Mouse (Mus musculus): ENCODE data around the gene Amph. TPM values are rescaled to one million over a fixed set of nuclear protein-coding genes. Genes with fewer than 3 reads are reported as not detected.

Amph gene
- polyA plus RNA-seq, 1 experiment from 2014 or later: 10.8 TPM

DNA sequence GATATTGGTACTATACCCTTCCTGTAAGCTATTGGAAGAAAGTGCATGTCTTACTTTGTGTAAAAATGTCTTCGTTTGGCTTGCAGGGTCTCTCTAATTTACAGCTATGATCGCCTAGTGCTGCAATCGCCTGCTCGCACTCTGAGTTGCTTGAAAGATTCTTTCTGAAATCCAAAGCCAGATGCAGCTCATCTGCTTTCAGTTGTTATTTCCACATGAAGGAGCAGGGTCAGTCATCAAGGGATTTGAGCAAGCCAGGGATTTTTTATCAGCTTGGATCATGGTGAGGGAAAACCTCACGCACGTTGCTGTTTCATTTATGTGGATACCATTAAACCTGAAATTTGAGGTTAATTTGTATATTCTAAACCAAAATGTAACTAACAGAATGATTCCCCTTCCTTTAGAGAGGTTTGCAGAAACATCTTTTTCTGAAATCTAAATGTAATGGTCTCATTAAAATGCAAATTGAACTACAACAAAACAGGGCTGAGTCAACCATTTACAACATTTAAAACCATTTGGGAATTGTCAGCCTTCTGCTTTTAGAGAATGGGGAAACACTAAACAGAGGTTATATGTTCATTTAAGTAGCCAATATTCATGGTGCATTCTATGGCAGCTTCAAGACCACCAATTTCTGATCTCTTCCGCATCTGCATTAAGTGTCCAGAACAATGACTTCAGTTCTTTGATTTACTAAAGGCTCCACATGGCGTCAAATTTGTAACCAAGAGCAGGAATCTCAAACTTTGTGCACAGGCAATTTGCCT lies 84.1 kb downstream of the Amph start:
- ATAC-seq (ENCODE audit: low FRiP score): no peak
- Histone ChIP-seq H3K36me3 (replicated peaks) (no peaks in the 10 kb centered on the region), H3K27me3 (no peaks in the 10 kb centered on the region), H3K4me1 (no peaks in the 10 kb centered on the region), H3K9me3 (no peaks in the 10 kb centered on the region), H3K4me3 (replicated peaks) (no peak overlapping the region), H3K9ac (no peak overlapping the region), H3K27ac (no peak overlapping the region), H3K4me2 (no peak overlapping the region)
- 85% methylated on average over 8 of the region's 8 CpGs for WGBS

DNA sequence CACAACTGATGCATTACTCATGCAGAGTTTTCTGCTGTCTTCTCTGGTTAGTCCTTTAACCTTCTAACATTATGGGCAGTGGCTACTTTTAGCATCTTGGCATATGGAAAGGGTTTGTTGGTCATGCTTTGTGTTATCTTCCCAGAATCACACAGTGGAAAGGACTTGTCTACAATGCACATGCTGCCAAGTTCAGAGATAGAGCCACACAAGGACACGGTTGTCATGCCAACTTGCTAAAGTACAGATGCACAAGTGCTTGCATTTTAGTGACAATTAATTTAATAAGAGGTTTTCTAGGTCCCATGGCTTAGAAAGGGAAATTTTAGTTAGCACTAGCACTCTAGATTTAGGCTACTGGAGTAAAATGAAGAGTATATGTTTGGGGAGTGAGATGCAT lies 104.1 kb downstream of the Amph start:
- no peak for ATAC-seq (ENCODE audit: low FRiP score)
- no peaks in the 10 kb centered on the region for H3K4me1 ChIP-seq

GRCm38 (mm10) chr13:19054504-19054903 lies 106.5 kb downstream of the Amph start:
- H3K4me1 ChIP-seq: no peaks in the 10 kb centered on the region
- no peaks in the 10 kb centered on the region for H3K9me3 ChIP-seq
- 80% methylated on average over 2 of the region's 2 CpGs for WGBS
- H3K27ac ChIP-seq: no peak overlapping the region
- no peaks in the 10 kb centered on the region for H3K36me3 ChIP-seq (replicated peaks)
- H3K4me2 ChIP-seq: no peak overlapping the region
- H3K9ac ChIP-seq: no peak overlapping the region
- H3K27me3 ChIP-seq: no peaks in the 10 kb centered on the region
- no peak overlapping the region for H3K4me3 ChIP-seq (replicated peaks)
- ATAC-seq (ENCODE audit: low FRiP score): no peak

More for the DNA sequence above, 104.1 kb downstream of the Amph start:
- H3K27me3 ChIP-seq: no peaks in the 10 kb centered on the region
- WGBS: 83% methylated on average over 1 of the region's 1 CpGs
- no peak overlapping the region for H3K27ac ChIP-seq
- H3K9ac ChIP-seq: no peak overlapping the region
- H3K9me3 ChIP-seq: no peaks in the 10 kb centered on the region
- no peak overlapping the region for H3K4me3 ChIP-seq (replicated peaks)
- no peaks in the 10 kb centered on the region for H3K36me3 ChIP-seq (replicated peaks)
- no peak overlapping the region for H3K4me2 ChIP-seq

DNA sequence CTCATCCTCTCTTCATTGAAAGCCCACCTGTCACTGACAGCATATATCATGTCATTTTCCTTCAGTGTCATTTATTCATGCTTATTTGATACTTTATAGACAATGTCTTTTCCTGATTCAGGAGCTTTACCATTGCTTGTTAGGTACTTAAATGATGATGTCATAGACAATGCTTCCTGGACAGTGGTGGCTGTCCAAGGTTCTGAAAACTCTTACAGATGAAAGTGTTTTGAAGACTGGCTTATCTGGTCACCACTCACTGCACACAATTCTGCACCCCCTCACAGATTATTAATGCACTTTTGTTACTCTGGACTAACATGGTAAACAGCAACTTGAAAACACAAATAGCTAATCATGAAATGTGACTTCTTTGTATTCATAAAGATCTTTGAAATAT lies 124.3 kb downstream of the Amph start:
- Histone ChIP-seq H3K4me3 (replicated peaks) (no peak overlapping the region), H3K4me1 (no peaks in the 10 kb centered on the region), H3K4me2 (no peak overlapping the region), H3K27ac (no peak overlapping the region), H3K9ac (no peak overlapping the region), H3K9me3 (no peaks in the 10 kb centered on the region), H3K27me3 (no peaks in the 10 kb centered on the region), H3K36me3 (replicated peaks) (no peaks in the 10 kb centered on the region)
- ATAC-seq (ENCODE audit: low FRiP score): no peak

GRCm38 (mm10) chr13:19077427-19077826 lies 129.4 kb downstream of the Amph start:
- Histone ChIP-seq H3K27me3 (no peaks in the 10 kb centered on the region), H3K4me3 (replicated peaks) (no peak overlapping the region), H3K9ac (no peak overlapping the region), H3K4me2 (no peak overlapping the region), H3K36me3 (replicated peaks) (no peaks in the 10 kb centered on the region), H3K4me1 (no peaks in the 10 kb centered on the region), H3K27ac (no peak overlapping the region), H3K9me3 (no peaks in the 10 kb centered on the region)
- WGBS: 79% methylated on average over 2 of the region's 2 CpGs
- no peak for ATAC-seq (ENCODE audit: low FRiP score)

DNA sequence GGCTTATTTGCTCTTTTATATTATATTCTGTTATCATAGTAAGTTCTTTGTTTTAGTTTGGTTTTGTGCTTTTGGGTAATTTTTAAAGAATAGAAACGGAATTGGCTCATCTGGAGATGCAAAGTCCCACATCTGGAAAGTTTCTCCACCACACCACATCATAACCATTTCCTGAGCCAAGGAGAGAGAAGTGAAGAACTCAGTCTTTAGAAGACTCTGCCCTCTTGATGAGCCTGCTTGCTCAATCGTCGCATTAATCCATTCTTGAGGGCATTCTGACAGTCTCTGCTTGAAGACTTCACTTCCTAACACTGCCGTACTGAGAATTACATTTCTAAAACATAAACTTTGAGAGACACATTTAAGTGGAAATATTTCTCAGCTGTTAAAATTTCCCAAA lies 133.9 kb downstream of the Amph start:
- H3K9me3 ChIP-seq: no peaks in the 10 kb centered on the region
- 88% methylated on average over 4 of the region's 4 CpGs for WGBS

DNA sequence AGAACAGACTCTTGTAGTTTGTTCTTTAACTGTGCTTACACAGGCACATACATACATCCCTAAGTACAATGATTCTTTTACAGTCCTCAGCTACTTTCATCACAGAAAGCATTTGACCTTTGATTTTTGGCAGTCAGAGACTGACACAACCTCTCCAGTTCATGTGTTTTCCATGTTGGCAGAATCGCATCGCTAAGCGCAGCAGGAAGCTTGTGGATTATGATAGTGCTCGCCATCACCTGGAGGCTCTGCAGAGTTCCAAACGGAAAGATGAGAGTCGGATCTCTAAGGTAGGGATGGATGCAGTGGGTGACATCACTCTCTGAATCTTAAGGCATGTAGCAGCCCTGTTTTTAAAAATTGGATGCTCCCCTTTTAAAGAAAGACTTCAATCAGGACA lies 146.6 kb downstream of the Amph start:
- Histone ChIP-seq H3K9me3 (no peaks in the 10 kb centered on the region), H3K36me3 (replicated peaks) (no peaks in the 10 kb centered on the region), H3K4me1 (no peaks in the 10 kb centered on the region), H3K9ac (no peak overlapping the region), H3K4me2 (no peak overlapping the region), H3K4me3 (replicated peaks) (no peak overlapping the region), H3K27ac (no peak overlapping the region), H3K27me3 (no peaks in the 10 kb centered on the region)
- ATAC-seq (ENCODE audit: low FRiP score): no peak
- WGBS: 91% methylated on average over 6 of the region's 6 CpGs

More for the DNA sequence above, 133.9 kb downstream of the Amph start:
- Histone ChIP-seq H3K4me2 (no peak overlapping the region), H3K36me3 (replicated peaks) (no peaks in the 10 kb centered on the region), H3K4me1 (no peaks in the 10 kb centered on the region), H3K27ac (no peak overlapping the region), H3K27me3 (no peaks in the 10 kb centered on the region), H3K9ac (no peak overlapping the region), H3K4me3 (replicated peaks) (no peak overlapping the region)
- no peak for ATAC-seq (ENCODE audit: low FRiP score)

GRCm38 (mm10) chr13:19097117-19097516 lies 149.1 kb downstream of the Amph start:
- H3K9ac ChIP-seq: no peak overlapping the region
- H3K36me3 ChIP-seq (replicated peaks): no peaks in the 10 kb centered on the region
- no peaks in the 10 kb centered on the region for H3K27me3 ChIP-seq
- no peak overlapping the region for H3K4me2 ChIP-seq
- WGBS: 93% methylated on average over 4 of the region's 4 CpGs
- no peaks in the 10 kb centered on the region for H3K9me3 ChIP-seq
- ATAC-seq (ENCODE audit: low FRiP score): no peak
- H3K27ac ChIP-seq: no peak overlapping the region
- H3K4me3 ChIP-seq (replicated peaks): no peak overlapping the region
- no peaks in the 10 kb centered on the region for H3K4me1 ChIP-seq

DNA sequence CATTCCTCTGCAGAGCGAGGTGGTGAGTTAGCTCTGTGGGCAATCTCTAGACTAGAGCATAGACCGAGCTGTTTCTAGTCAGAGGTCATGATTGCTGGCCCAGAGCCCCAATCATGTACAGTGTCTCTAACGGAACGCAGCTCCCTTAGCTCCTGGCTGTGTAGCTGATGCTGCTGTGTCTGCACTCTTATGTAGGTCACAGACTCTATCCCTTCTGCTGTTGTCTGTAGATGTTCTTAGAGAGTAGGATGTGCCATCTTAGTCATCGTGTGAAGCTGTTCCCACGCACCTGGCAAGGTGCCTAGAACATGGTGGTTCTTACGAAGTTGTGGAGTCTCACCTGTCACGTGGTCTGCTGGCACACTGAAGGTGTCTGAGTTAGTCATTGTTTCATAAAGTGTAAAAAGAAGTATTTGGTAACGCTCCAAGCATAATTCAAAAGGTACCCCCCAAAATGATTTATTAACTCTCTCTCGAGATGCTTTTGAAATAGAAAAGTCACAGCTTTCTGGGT lies 153.9 kb downstream of the Amph start:
- no peaks in the 10 kb centered on the region for H3K9me3 ChIP-seq
- H3K9ac ChIP-seq: no peak overlapping the region
- no peaks in the 10 kb centered on the region for H3K27me3 ChIP-seq
- no peak for ATAC-seq (ENCODE audit: low FRiP score)
- H3K36me3 ChIP-seq (replicated peaks): no peaks in the 10 kb centered on the region
- 91% methylated on average over 10 of the region's 10 CpGs for WGBS
- no peaks in the 10 kb centered on the region for H3K4me1 ChIP-seq
- H3K4me3 ChIP-seq (replicated peaks): no peak overlapping the region
- H3K4me2 ChIP-seq: no peak overlapping the region
- H3K27ac ChIP-seq: no peak overlapping the region

- peaks cover 6% of the 10 kb centered on the region; the same call in 1 of the 2 replicates for H3K4me1 ChIP-seq
- H3K36me3 ChIP-seq (replicated peaks): no peaks in the 10 kb centered on the region
- no peaks in the 10 kb centered on the region for H3K27me3 ChIP-seq
- no peaks in the 10 kb centered on the region for H3K9me3 ChIP-seq
- no peak overlapping the region for H3K4me3 ChIP-seq (replicated peaks)
- WGBS: 70% methylated on average over 5 of the region's 5 CpGs
- H3K9ac ChIP-seq: no peak overlapping the region
- ATAC-seq (ENCODE audit: low FRiP score): no peak
- H3K27ac ChIP-seq: no peak overlapping the region
- H3K4me2 ChIP-seq: no peak overlapping the region
These were observed 158.4 kb downstream of the Amph start for GRCm38 (mm10) chr13:19106418-19106817.

DNA sequence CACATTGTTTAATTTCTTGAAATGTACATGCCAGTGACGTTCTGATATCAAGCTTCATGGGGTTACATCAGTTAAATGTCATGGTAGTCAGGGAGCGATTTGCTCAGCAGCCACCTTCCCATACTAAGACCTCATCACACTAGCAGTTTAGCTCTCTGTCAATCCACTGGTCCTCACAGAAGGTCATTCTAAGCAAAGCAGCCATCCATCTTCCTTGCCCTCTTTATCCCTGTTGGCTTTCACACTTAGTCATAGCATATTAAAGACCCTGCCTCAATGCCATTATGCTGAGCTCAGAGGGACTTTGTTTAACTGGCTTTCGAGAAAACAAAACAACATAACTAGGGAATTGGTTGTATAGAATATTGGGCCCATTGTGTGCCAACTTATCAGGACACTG lies 161.3 kb downstream of the Amph start:
- no peak overlapping the region for H3K4me2 ChIP-seq
- no peak overlapping the region for H3K9ac ChIP-seq
- H3K36me3 ChIP-seq (replicated peaks): no peaks in the 10 kb centered on the region
- H3K4me1 ChIP-seq: peaks cover 6% of the 10 kb centered on the region; the same call in 1 of the 2 replicates
- no peak for ATAC-seq (ENCODE audit: low FRiP score)
- H3K27ac ChIP-seq: no peak overlapping the region
- no peak overlapping the region for H3K4me3 ChIP-seq (replicated peaks)
- no peaks in the 10 kb centered on the region for H3K9me3 ChIP-seq
- no peaks in the 10 kb centered on the region for H3K27me3 ChIP-seq
- WGBS: 55% methylated on average over 3 of the region's 3 CpGs

DNA sequence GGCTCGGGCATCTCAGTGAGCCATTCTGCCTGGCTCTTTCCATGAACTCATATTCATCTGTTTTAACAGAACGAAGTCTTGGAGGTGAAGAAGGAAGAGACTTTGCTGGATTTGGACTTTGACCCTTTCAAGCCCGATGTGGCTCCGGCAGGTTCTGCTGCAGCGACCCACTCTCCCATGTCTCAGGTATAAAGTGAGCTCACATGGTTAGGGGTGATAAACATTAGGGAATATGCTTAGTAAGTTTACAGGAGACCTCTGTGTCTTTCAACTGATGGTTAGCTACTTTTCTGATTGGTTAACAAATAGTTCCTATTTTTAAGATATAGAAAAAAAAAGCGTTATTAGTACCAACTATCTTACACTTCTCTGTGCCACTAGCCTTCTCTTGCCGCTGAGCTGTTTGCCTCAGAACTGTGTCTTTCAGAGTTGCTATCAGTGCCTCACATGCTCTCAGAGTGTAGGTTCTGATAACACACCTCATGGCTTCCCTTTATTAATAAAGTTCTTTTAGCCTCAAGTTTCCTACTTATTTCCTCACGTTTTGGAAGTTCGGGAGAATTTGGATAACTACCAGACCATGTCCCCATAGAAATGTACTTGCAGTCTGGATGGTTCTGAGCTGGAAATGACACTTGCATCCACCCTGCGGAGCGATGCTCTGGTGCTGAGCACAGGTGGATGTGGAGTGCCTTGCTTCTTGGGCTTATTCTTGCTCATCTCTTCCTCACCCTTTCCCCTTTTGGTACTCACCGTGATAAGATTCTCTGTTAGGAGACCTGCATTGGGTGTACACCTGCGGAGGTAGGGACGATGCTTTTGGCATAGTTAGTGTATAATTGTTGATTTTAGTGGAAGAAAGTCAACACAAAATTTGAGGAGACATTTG lies 165.3 kb downstream of the Amph start:
- no peak overlapping the region for H3K4me3 ChIP-seq (replicated peaks)
- H3K9me3 ChIP-seq: no peaks in the 10 kb centered on the region
- H3K4me2 ChIP-seq: no peak overlapping the region
- H3K9ac ChIP-seq: no peak overlapping the region
- no peak overlapping the region for H3K27ac ChIP-seq
- no peaks in the 10 kb centered on the region for H3K27me3 ChIP-seq
- WGBS: 93% methylated on average over 14 of the region's 14 CpGs
- H3K36me3 ChIP-seq (replicated peaks): no peaks in the 10 kb centered on the region
- no peak for ATAC-seq (ENCODE audit: low FRiP score)
- peaks cover 6% of the 10 kb centered on the region; the same call in 1 of the 2 replicates for H3K4me1 ChIP-seq
